Comparison of ENCODE assay signal across 8 mouse cellular contexts in the genomic region with DNA sequence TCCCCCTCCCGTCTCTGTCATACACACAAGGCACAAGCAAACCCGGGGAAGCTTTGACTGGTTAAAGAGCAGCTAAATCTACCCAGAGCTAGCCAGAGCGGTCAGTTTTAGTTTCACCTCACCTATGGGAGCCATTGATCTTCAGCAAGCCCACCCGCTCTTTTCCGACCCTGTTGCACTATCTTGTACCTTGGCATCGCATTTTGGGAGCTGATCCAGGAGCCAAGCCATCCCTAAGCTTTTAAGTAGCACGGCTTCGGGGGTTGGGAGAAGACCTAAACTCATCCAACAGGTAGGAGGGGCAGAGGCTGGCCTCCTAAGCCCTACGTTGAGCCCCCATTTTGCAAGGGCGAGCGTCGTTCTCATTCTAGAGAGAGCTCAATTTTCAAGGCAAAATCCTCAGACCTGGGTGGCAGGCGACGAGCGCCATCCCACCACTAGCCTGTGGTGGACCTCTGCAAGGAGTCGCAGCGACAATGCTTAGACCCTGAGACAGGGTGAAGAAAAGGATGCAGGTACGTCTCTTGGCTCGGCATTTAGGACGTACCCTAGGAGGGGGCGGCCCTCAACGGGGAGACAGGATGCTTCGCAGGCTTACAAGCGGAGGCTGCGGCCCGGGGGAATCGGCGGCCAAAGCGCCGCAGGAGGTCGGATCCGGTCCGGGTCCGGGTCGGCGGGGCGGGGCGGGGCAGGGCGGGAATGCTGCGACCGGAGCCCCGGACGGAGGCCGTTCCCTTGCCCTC. TPM values are rescaled to one million over a fixed set of nuclear protein-coding genes. Genes with fewer than 3 reads are reported as not detected.
DNase-seq lines count a peak whose midpoint lies in the region; ATAC-seq and TF ChIP-seq lines count a peak whose summit lies in the region.

No protein-coding gene starts in this region.

- H3K27ac ChIP-seq in cerebellum, adult 2 months (ENCODE audit: insufficient read depth, low read length) = peak overlapping the region; percentile 97
- peak overlapping the region; percentile 85 for H3K27ac ChIP-seq in heart, postnatal 0 days (ENCODE audit: low read depth)

- H3K9ac ChIP-seq in heart, postnatal 0 days (replicated peaks; ENCODE audit: low read depth, low read length) = peak overlapping the region; percentile 84

- no peaks in the 10 kb centered on the region for H3K27me3 ChIP-seq in cerebellum, adult 2 months (ENCODE audit: control insufficient read depth, insufficient read depth, low read length)
- no peaks in the 10 kb centered on the region for H3K27me3 ChIP-seq in heart, postnatal 0 days (ENCODE audit: control insufficient read depth, insufficient read depth, low read length)

- DNase-seq in heart, adult 9 months (ENCODE audit: low spot score in 2 of 2) = peak; percentile 12 to 23
- no peak for DNase-seq in heart, postnatal 14 days
- DNase-seq in 3T3-L1 (ENCODE audit: low read depth, low spot score) = peak; percentile 12
- DNase-seq in cerebellum, adult 2 months = no peak
- no peak for DNase-seq in heart, postnatal 0 days (ENCODE audit: low spot score)
- peak; percentile 15 for DNase-seq in lung, postnatal 10 days
- no peak for DNase-seq in spleen, postnatal 36 days (ENCODE audit: low spot score in 2 of 2)
- DNase-seq in ovary, adult 18-20 months (ENCODE audit: low spot score) = no peak

- H3K4me2 ChIP-seq in heart, postnatal 0 days (ENCODE audit: low read depth, low read length) = peak overlapping the region; percentile 95

- peak overlapping the region; percentile 98 for H3K4me3 ChIP-seq in cerebellum, adult 2 months (replicated peaks; ENCODE audit: insufficient read depth, low read depth, low read length)
- peak overlapping the region; percentile 81 for H3K4me3 ChIP-seq in heart, postnatal 0 days (ENCODE audit: low read depth, low read length)

- TF ChIP-seq EP300 in heart, postnatal 0 days (IDR thresholded peaks at IDR 0.05; ENCODE audit: low read depth) = no peak

- ATAC-seq in heart, postnatal 0 days (ENCODE audit: insufficient read depth, low read depth) = peak; percentile 54

- WGBS in cerebellum, adult 2 months = under 1% methylated on average over 40 of the region's 44 CpGs
- 1% methylated on average over 36 of the region's 44 CpGs for WGBS in heart, postnatal 0 days

- TF ChIP-seq CTCF in cerebellum, adult 2 months (IDR thresholded peaks at IDR 0.05; ENCODE audit: borderline replicate concordance, insufficient read depth, low read depth, low read length) = no peak
- TF ChIP-seq CTCF in heart, postnatal 0 days (IDR thresholded peaks at IDR 0.05; ENCODE audit: low read depth) = no peak

- no peaks in the 10 kb centered on the region for H3K9me3 ChIP-seq in heart, postnatal 0 days (replicated peaks; ENCODE audit: control insufficient read depth, low read length)

- intact Hi-C loops in heart, postnatal 14 days (cut with DNase I) = no loop called here

- TF ChIP-seq POLR2A in cerebellum, adult 2 months (IDR thresholded peaks at IDR 0.05; ENCODE audit: borderline replicate concordance, insufficient read depth, low read length) = no peak

- H3K36me3 ChIP-seq in heart, postnatal 0 days (replicated peaks; ENCODE audit: control insufficient read depth, insufficient read depth, low read length) = no peaks in the 10 kb centered on the region

- peaks cover 32% of the 10 kb centered on the region for H3K4me1 ChIP-seq in cerebellum, adult 2 months (ENCODE audit: control insufficient read depth, insufficient read depth, low read length)
- peaks cover 8% of the 10 kb centered on the region for H3K4me1 ChIP-seq in heart, postnatal 0 days (ENCODE audit: control insufficient read depth, insufficient read depth)

RNA-seq across cellular contexts. Expression of a gene that starts 0.5 kb away (rescaled TPM):
- 10 to 100 TPM; 25.1 to 27.7 TPM for total RNA-seq in heart, postnatal 14 days (2021)
- polyA plus RNA-seq in cerebellum, adult 2 months (2012; rRNA removed) = 137 and 154 TPM in 2 replicates
- total RNA-seq in heart, postnatal 0 days (2014; rRNA removed; ENCODE audit: low replicate concordance) = 31.2 and 32.4 TPM in 2 replicates
- 3.7 and 4.1 TPM in 2 replicates for polyA plus RNA-seq in heart, postnatal 0 days (2015; fragmentation: Nextera tagmentation; extraction: Ambion mirVana)

RNA-seq across cellular contexts. Expression of a gene that starts 9.6 kb away (rescaled TPM):
- 10 to 100 TPM; 18.8 to 19.6 TPM for total RNA-seq in heart, postnatal 14 days (2021)
- polyA plus RNA-seq in cerebellum, adult 2 months (2012; rRNA removed) = 57.7 and 58.2 TPM in 2 replicates
- total RNA-seq in heart, postnatal 0 days (2014; rRNA removed; ENCODE audit: low replicate concordance) = 21.4 and 29.5 TPM in 2 replicates
- polyA plus RNA-seq in heart, postnatal 0 days (2015; fragmentation: Nextera tagmentation; extraction: Ambion mirVana) = 2.9 and 3.0 TPM in 2 replicates

RNA-seq across cellular contexts. Expression of a gene that starts 30.5 kb away (rescaled TPM):
- 1 to 10 TPM; 5.2 to 5.6 TPM for total RNA-seq in heart, postnatal 14 days (2021)
- polyA plus RNA-seq in cerebellum, adult 2 months (2012; rRNA removed) = 14.4 and 15.5 TPM in 2 replicates
- total RNA-seq in heart, postnatal 0 days (2014; rRNA removed; ENCODE audit: low replicate concordance) = 15.5 and 27.4 TPM in 2 replicates
- polyA plus RNA-seq in heart, postnatal 0 days (2015; fragmentation: Nextera tagmentation; extraction: Ambion mirVana) = 19.9 and 21.1 TPM in 2 replicates

RNA-seq across cellular contexts. Expression of a gene that starts 46.4 kb away (rescaled TPM):
- 10 to 100 TPM; 10.3 to 12.2 TPM for total RNA-seq in heart, postnatal 14 days (2021)
- polyA plus RNA-seq in cerebellum, adult 2 months (2012; rRNA removed) = 2.4 TPM in 2 replicates
- 13.9 and 18.9 TPM in 2 replicates for total RNA-seq in heart, postnatal 0 days (2014; rRNA removed; ENCODE audit: low replicate concordance)
- 5.7 and 6.0 TPM in 2 replicates for polyA plus RNA-seq in heart, postnatal 0 days (2015; fragmentation: Nextera tagmentation; extraction: Ambion mirVana)

RNA-seq across cellular contexts. Expression of a gene that starts 47.4 kb away (rescaled TPM):
- total RNA-seq in heart, postnatal 14 days (2021) = 10 to 100 TPM; 74.1 to 78.0 TPM
- 52.9 and 54.1 TPM in 2 replicates for polyA plus RNA-seq in cerebellum, adult 2 months (2012; rRNA removed)
- total RNA-seq in heart, postnatal 0 days (2014; rRNA removed; ENCODE audit: low replicate concordance) = 124 and 127 TPM in 2 replicates
- 72.9 and 73.0 TPM in 2 replicates for polyA plus RNA-seq in heart, postnatal 0 days (2015; fragmentation: Nextera tagmentation; extraction: Ambion mirVana)

Comparison
In these comparisons a context has a peak if more than half of its experiments do, and no peak if none do; other contexts are left out.
1. DNase-seq: peak in heart, adult 9 months (2 of 2), 3T3-L1 (single experiment) and lung, postnatal 10 days (single experiment); none in heart, postnatal 14 days (0 of 2), cerebellum, adult 2 months (0 of 2), heart, postnatal 0 days (single experiment), spleen, postnatal 36 days (0 of 2) and ovary, adult 18-20 months (single experiment).